Mouse (Mus musculus): Measurements from ENCODE around the gene Skap1.

- no peak for TF ChIP-seq CTCF (IDR thresholded peaks at IDR 0.05; ENCODE audit: low read depth)
- no peak for TF ChIP-seq EP300 (IDR thresholded peaks at IDR 0.05; ENCODE audit: low read depth)
Measured at GRCm38 (mm10) chr11:96550960-96551703, 86.7 kb downstream of the Skap1 start.

Measured in heart, postnatal 0 days (tissue).